Mouse (Mus musculus) megakaryocyte, embryonic 14.5 days (primary cell): ENCODE results near the gene Dph5.

Experiments
- FLI1 ChIP-seq: IDR thresholded peaks from 2 replicates; pipeline ENCODE4 v1.6.1; 2012; ENCODE audit warnings: low read length, inconsistent platforms, mixed read lengths
- GATA1 ChIP-seq: IDR thresholded peaks from 3 replicates; pipeline ENCODE4 v1.6.1; 2012; ENCODE audit warnings: mixed read lengths, low read length, inconsistent platforms, borderline replicate concordance

DNA sequence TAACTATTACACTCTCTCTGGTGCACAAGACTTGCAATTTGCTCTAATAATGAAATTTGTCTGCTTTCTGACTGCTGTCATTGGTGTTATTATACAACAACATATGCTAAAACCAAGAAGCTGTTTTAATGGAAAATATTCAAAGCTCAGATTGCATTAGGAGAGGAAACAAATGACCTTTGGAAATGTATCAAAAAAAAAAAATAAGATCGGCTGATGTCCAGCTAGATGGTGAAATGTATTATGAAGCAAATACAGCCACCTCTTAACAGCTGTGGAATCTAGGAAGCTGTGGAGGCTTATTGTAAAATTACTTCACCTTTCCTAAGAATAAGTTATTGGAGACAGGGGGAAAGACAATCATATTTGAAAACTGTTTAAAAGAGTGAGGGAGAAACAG is 3.6 kb upstream of the Dph5 start:
- TF ChIP-seq GATA1 (no peak), FLI1 (no peak)
